Mouse (Mus musculus) CH12.LX (cell line): Measurements from ENCODE around the gene Carhsp1.

Source experiments
- BHLHE40 ChIP-seq: IDR thresholded peaks from 2 replicates; pipeline ENCODE4 v1.6.1; 2011; ENCODE audit warnings: mild to moderate bottlenecking, low read depth, low read length, improper control_type of control experiment
- CTCF ChIP-seq, 2 experiments: IDR thresholded peaks in 1 of 2; conservative IDR thresholded peaks in 1 of 2; 2 replicates each; pipeline ENCODE4 v1.5.1; 2011 to 2012; ENCODE audit warnings: low read depth in 2 of 2, low read length in 2 of 2, improper control_type of control experiment in 1 of 2, inconsistent platforms in 1 of 2, mild to moderate bottlenecking in 1 of 2, moderate library complexity in 1 of 2
- ETS1 ChIP-seq: conservative IDR thresholded peaks from 2 replicates; pipeline ENCODE4 v1.6.1; 2012; ENCODE audit warnings: low read depth, mild to moderate bottlenecking, inconsistent platforms, low read length, improper control_type of control experiment, moderate library complexity
- IRF4 ChIP-seq: IDR thresholded peaks from 2 replicates; pipeline ENCODE4 v1.6.1; 2014; ENCODE audit warnings: low read depth, mild to moderate bottlenecking, inconsistent platforms, low read length, improper control_type of control experiment
- KAT2A ChIP-seq: IDR thresholded peaks from 2 replicates; pipeline ENCODE4 v1.6.1; 2012; ENCODE audit warnings: low read length, improper control_type of control experiment, inconsistent platforms; ENCODE audit not compliant: insufficient replicate concordance
- MAFK ChIP-seq: IDR thresholded peaks from 2 replicates; pipeline ENCODE4 v1.6.1; 2011; ENCODE audit warnings: low read length, improper control_type of control experiment; ENCODE audit not compliant: insufficient replicate concordance
- MXI1 ChIP-seq: IDR thresholded peaks from 2 replicates; pipeline ENCODE4 v1.6.1; 2011; ENCODE audit warnings: mild to moderate bottlenecking, low read depth, low read length, improper control_type of control experiment
- POLR2A ChIP-seq: IDR thresholded peaks from 2 replicates; pipeline ENCODE4 v1.6.1; 2011; ENCODE audit warnings: low read depth, mild to moderate bottlenecking, improper control_type of control experiment, low read length
- TCF12 ChIP-seq: IDR thresholded peaks from 2 replicates; pipeline ENCODE4 v1.6.1; 2014; ENCODE audit warnings: low read depth, mild to moderate bottlenecking, inconsistent platforms, low read length, improper control_type of control experiment
- ZKSCAN1 ChIP-seq: IDR thresholded peaks from 2 replicates; pipeline ENCODE4 v1.6.1; 2012; ENCODE audit warnings: low read depth, inconsistent platforms, low read length, improper control_type of control experiment, borderline replicate concordance
- ZNF384 ChIP-seq: IDR thresholded peaks from 2 replicates; pipeline ENCODE4 v1.6.1; 2012; ENCODE audit warnings: low read depth, low read length, improper control_type of control experiment, inconsistent platforms

GRCm38 (mm10) chr16:8689979-8690656 lies 18.2 kb upstream of the Carhsp1 start:
- no peak for TF ChIP-seq POLR2A
- no peak for TF ChIP-seq CTCF (conservative IDR thresholded peaks at IDR 0.05 in 1 of 2, IDR thresholded peaks at IDR 0.05 in 1 of 2; ENCODE audit: low read depth in 2 of 2, low read length in 2 of 2)
- no peak for TF ChIP-seq ETS1
- no peak for TF ChIP-seq IRF4
- TF ChIP-seq KAT2A: no peak
- no peak for TF ChIP-seq BHLHE40
- no peak for TF ChIP-seq MXI1
- no peak for TF ChIP-seq TCF12
- no peak for TF ChIP-seq MAFK
- no peak for TF ChIP-seq ZNF384
- TF ChIP-seq ZKSCAN1: no peak
